Mouse (Mus musculus) kidney, embryonic 16.5 days (tissue): Measurements from ENCODE around the gene Gm44965. TPM values are rescaled to one million over a fixed set of nuclear protein-coding genes. Genes with fewer than 3 reads are reported as not detected.

Source experiments
- ATAC-seq: fragments of 200-750 bp; cut with Nextera tagmentation; 2 replicates; pipeline ENCODE4 v1.8.0; 2017; ENCODE audit warnings: moderate TSS enrichment; ENCODE audit not compliant: low FRiP score, low TSS enrichment
- H3K27ac ChIP-seq: fragments of 300-500 bp; sonication (generic); 2 replicates; pipeline ENCODE4 v1.5.1; 2014; ENCODE audit warnings: low read length
- H3K27me3 ChIP-seq: fragments of 300-500 bp; sonication (generic); 2 replicates; pipeline ENCODE4 v1.6.1; 2014; ENCODE audit warnings: low read length, control low read depth, mixed read lengths; ENCODE audit not compliant: insufficient read depth
- H3K36me3 ChIP-seq: fragments of 300-500 bp; sonication (generic); 2 replicates; pipeline ENCODE4 v1.6.1; 2014; ENCODE audit warnings: low read length, control low read depth, mixed read lengths; ENCODE audit not compliant: insufficient read depth
- H3K4me1 ChIP-seq: fragments of 300-500 bp; sonication (generic); 2 replicates; pipeline ENCODE4 v1.6.1; 2014; ENCODE audit warnings: low read length, control low read depth, mixed read lengths; ENCODE audit not compliant: insufficient read depth
- H3K4me2 ChIP-seq: fragments of 300-500 bp; sonication (generic); replicated peaks from 2 replicates; pipeline ENCODE4 v1.6.1; 2014; ENCODE audit warnings: low read depth, low read length
- H3K4me3 ChIP-seq: fragments of 300-500 bp; sonication (generic); 2 replicates; pipeline ENCODE4 v1.5.1; 2014; ENCODE audit warnings: mild to moderate bottlenecking, low read length
- H3K9ac ChIP-seq: fragments of 300-500 bp; sonication (generic); replicated peaks from 2 replicates; pipeline ENCODE4 v1.6.1; 2014; ENCODE audit warnings: low read length
- H3K9me3 ChIP-seq: fragments of 300-500 bp; sonication (generic); 2 replicates; pipeline ENCODE4 v1.6.1; 2016; ENCODE audit warnings: low read length, control low read depth
- WGBS: fragments of 180-500 bp; shearing (Covaris S2); extraction: QIAGEN DNeasy Blood & Tissue Kit; methylation state at CpG from one replicate; pipeline ENCODE4 v1.1.7; 2014; 5-methylcytosine and 5-hydroxymethylcytosine counted together
- polyA plus RNA-seq: library from polyadenylated mRNA; unstranded; fragments of >200 nt; fragmentation: Nextera tagmentation; extraction: Ambion mirVana; gene quantifications from 2 replicates; pipeline ENCODE4 v1.2.1, GENCODE M21; 2015

Gene Gm44965
- polyA plus RNA-seq, 1 experiment from 2014 or later = not detected

GRCm38 (mm10) chr6:48646995-48647394 lies 53.3 kb downstream of the Gm44965 start, which contains the start of gene Gimap8:
Gene Gimap8, plus strand, starts transcription at chr6:48647234.
- whole genome bisulfite sequencing = 33% methylated on average over 3 of the region's 3 CpGs
- no peaks in the 10 kb centered on the region for H3K27me3 ChIP-seq
- no peak within 1 kb of the TSS for H3K4me3 ChIP-seq
- ATAC-seq = peak; percentile 61; the same call in 1 of the 2 replicates
- no peaks in the 10 kb centered on the region for H3K36me3 ChIP-seq
- H3K4me1 ChIP-seq = no peaks in the 10 kb centered on the region
- no peaks in the 10 kb centered on the region for H3K9me3 ChIP-seq
- peak within 1 kb of the TSS; percentile 20 for H3K4me2 ChIP-seq
- H3K27ac ChIP-seq = no peak within 1 kb of the TSS
- H3K9ac ChIP-seq = 0 out of 2 replicates have a peak within 1 kb of the TSS, but pooled peaks have one; percentile 20

- Histone ChIP-seq H3K9ac (no peak overlapping the region), H3K4me2 (peak overlapping the region; percentile 20; the same call in 1 of the 2 replicates), H3K4me1 (no peaks in the 10 kb centered on the region), H3K36me3 (no peaks in the 10 kb centered on the region), H3K4me3 (no peak overlapping the region), H3K27me3 (no peaks in the 10 kb centered on the region), H3K27ac (no peak overlapping the region), H3K9me3 (no peaks in the 10 kb centered on the region)
- WGBS = 91% methylated on average over 2 of the region's 2 CpGs
- no peak for ATAC-seq
Observed at GRCm38 (mm10) chr6:48647611-48648010, 53.9 kb downstream of the Gm44965 start.

- no peak overlapping the region for H3K4me2 ChIP-seq
- no peaks in the 10 kb centered on the region for H3K9me3 ChIP-seq
- 88% methylated on average over 4 of the region's 4 CpGs for WGBS
- H3K36me3 ChIP-seq = no peaks in the 10 kb centered on the region
- H3K4me3 ChIP-seq = no peak overlapping the region
- no peak overlapping the region for H3K27ac ChIP-seq
- H3K9ac ChIP-seq = no peak overlapping the region
- no peak for ATAC-seq
- no peaks in the 10 kb centered on the region for H3K4me1 ChIP-seq
- no peaks in the 10 kb centered on the region for H3K27me3 ChIP-seq
Observed at GRCm38 (mm10) chr6:48648779-48649178, 55.0 kb downstream of the Gm44965 start.

- Histone ChIP-seq H3K9ac (no peak overlapping the region), H3K4me3 (no peak overlapping the region), H3K9me3 (no peaks in the 10 kb centered on the region), H3K4me2 (no peak overlapping the region), H3K27me3 (no peaks in the 10 kb centered on the region), H3K27ac (no peak overlapping the region), H3K4me1 (no peaks in the 10 kb centered on the region), H3K36me3 (no peaks in the 10 kb centered on the region)
- no peak for ATAC-seq
- 83% methylated on average over 9 of the region's 9 CpGs for WGBS
Observed at GRCm38 (mm10) chr6:48650041-48650440, 56.3 kb downstream of the Gm44965 start.

- no peaks in the 10 kb centered on the region for H3K9me3 ChIP-seq
- no peaks in the 10 kb centered on the region for H3K36me3 ChIP-seq
- H3K27me3 ChIP-seq = no peaks in the 10 kb centered on the region
- no peak overlapping the region for H3K4me2 ChIP-seq
- no peaks in the 10 kb centered on the region for H3K4me1 ChIP-seq
- H3K27ac ChIP-seq = no peak overlapping the region
- no peak overlapping the region for H3K4me3 ChIP-seq
- WGBS = 47% methylated on average over 5 of the region's 5 CpGs
- H3K9ac ChIP-seq = no peak overlapping the region
- ATAC-seq = no peak
Observed at GRCm38 (mm10) chr6:48658721-48659120, 65.0 kb downstream of the Gm44965 start.

GRCm38 (mm10) chr6:48664750-48665149 lies 71.0 kb downstream of the Gm44965 start:
- H3K4me3 ChIP-seq = no peak overlapping the region
- no peak overlapping the region for H3K9ac ChIP-seq
- H3K4me2 ChIP-seq = no peak overlapping the region
- no peak overlapping the region for H3K27ac ChIP-seq
- no peaks in the 10 kb centered on the region for H3K27me3 ChIP-seq
- ATAC-seq = no peak
- no peaks in the 10 kb centered on the region for H3K4me1 ChIP-seq
- H3K36me3 ChIP-seq = no peaks in the 10 kb centered on the region
- WGBS = 77% methylated on average over 4 of the region's 4 CpGs
- no peaks in the 10 kb centered on the region for H3K9me3 ChIP-seq

GRCm38 (mm10) chr6:48665471-48665870 lies 71.7 kb downstream of the Gm44965 start:
- H3K36me3 ChIP-seq = no peaks in the 10 kb centered on the region
- no peaks in the 10 kb centered on the region for H3K27me3 ChIP-seq
- H3K9ac ChIP-seq = no peak overlapping the region
- no peak for ATAC-seq
- no peaks in the 10 kb centered on the region for H3K9me3 ChIP-seq
- no peaks in the 10 kb centered on the region for H3K4me1 ChIP-seq
- H3K27ac ChIP-seq = peak overlapping the region; percentile 70
- no peak overlapping the region for H3K4me3 ChIP-seq
- 97% methylated on average over 9 of the region's 9 CpGs for WGBS
- no peak overlapping the region for H3K4me2 ChIP-seq

- Histone ChIP-seq H3K27me3 (no peaks in the 10 kb centered on the region), H3K9me3 (no peaks in the 10 kb centered on the region), H3K4me3 (no peak overlapping the region), H3K9ac (no peak overlapping the region), H3K36me3 (no peaks in the 10 kb centered on the region), H3K4me1 (no peaks in the 10 kb centered on the region), H3K4me2 (no peak overlapping the region), H3K27ac (peak overlapping the region; percentile 70)
- peak; percentile 67; the same call in 1 of the 2 replicates for ATAC-seq
- whole genome bisulfite sequencing = 33% methylated on average over 7 of the region's 7 CpGs
Observed at GRCm38 (mm10) chr6:48666159-48666586, 72.4 kb downstream of the Gm44965 start.

- Histone ChIP-seq H3K36me3 (no peaks in the 10 kb centered on the region), H3K4me2 (no peak overlapping the region), H3K27me3 (no peaks in the 10 kb centered on the region), H3K27ac (no peak overlapping the region), H3K9ac (no peak overlapping the region), H3K9me3 (no peaks in the 10 kb centered on the region), H3K4me1 (no peaks in the 10 kb centered on the region), H3K4me3 (no peak overlapping the region)
- ATAC-seq = no peak
Observed at GRCm38 (mm10) chr6:48668022-48668421, 74.3 kb downstream of the Gm44965 start.
